35 mouse cellular contexts compared by ENCODE assay signal in the genomic region with DNA sequence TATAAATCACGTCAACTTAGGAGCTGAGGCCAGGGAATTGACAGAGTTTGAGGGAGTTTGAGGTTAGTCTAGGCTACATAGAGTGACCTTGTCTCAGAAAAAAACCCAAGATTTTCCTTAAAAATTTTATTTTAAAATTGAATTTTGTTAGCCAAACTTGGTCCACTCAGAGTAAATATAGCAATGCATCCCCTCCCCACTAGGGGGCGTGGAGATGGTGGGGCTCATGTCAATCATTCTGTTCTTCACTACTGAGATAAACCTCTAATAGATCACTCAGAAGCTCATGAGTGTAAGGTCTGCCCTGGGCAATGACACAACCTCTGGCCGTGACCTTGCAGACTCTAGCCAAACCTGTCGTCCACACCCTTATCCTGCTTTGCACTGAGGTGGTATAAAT. TPM values are rescaled to one million over a fixed set of nuclear protein-coding genes. Genes with fewer than 3 reads are reported as not detected.
DNase-seq lines count a peak whose midpoint lies in the region; ATAC-seq and TF ChIP-seq lines count a peak whose summit lies in the region.
"Not testable (repeated sequence)": the region's sequence is repeated elsewhere in the genome, so short reads cannot be mapped to it uniquely, and the experiment has no call there.
"Had no signal": no experiment of that assay in that cellular context is flagged by ENCODE, and none has a peak within 500 bp of the region (broad histone marks: within the 10 kb centered on the region; RNA-seq: fewer than 3 reads in every experiment).

No protein-coding gene starts in this region.

- ATAC-seq in intestine, postnatal 0 days; stomach, postnatal 0 days (ENCODE audit: low FRiP score, low TSS enrichment): not testable (repeated sequence)

- H3K79me2 ChIP-seq in liver, adult 2 months (ENCODE audit: control insufficient read depth, insufficient read depth, low read length) = not testable (repeated sequence)

- H3K27ac ChIP-seq in intestine, postnatal 0 days (ENCODE audit: low read depth, low read length); liver, adult 2 months (replicated peaks; ENCODE audit: insufficient read depth, low read depth, low read length); stomach, postnatal 0 days (replicated peaks): not testable (repeated sequence)

- DNase-seq in CD8-positive naive resting alpha-beta T cell, adult 2 months (ENCODE audit: low read depth in 2 of 2, low spot score in 2 of 2) = peak; percentile 10 to 21
- peak; percentile 13 for DNase-seq in ZHBTc4 (ENCODE audit: low read depth, low spot score)
- DNase-seq in heart, adult 11 months = peak; percentile 76
- DNase-seq in liver, adult 2 months (ENCODE audit: extremely low read depth, low read depth, low spot score); stomach, postnatal 0 days (ENCODE audit: low spot score): not testable (repeated sequence)
- DNase-seq in lung, postnatal 10 days = peak; percentile 15

- H3K4me1 ChIP-seq in intestine, postnatal 0 days (replicated peaks; ENCODE audit: control insufficient read depth, insufficient read depth, low read length); liver, adult 2 months (ENCODE audit: control insufficient read depth, insufficient read depth, low read length); stomach, postnatal 0 days (replicated peaks; ENCODE audit: control insufficient read depth, insufficient read depth): not testable (repeated sequence)

- not testable (repeated sequence) for TF ChIP-seq EP300 in stomach, postnatal 0 days (optimal IDR thresholded peaks at IDR 0.05)

- not testable (repeated sequence) for H3K4me3 ChIP-seq in intestine, postnatal 0 days (ENCODE audit: low read depth, low read length); liver, adult 2 months (ENCODE audit: insufficient read depth, low read depth, low read length); stomach, postnatal 0 days (ENCODE audit: low read depth, low read length)

- not testable (repeated sequence) for TF ChIP-seq POLR2A in liver, adult 2 months (IDR thresholded peaks at IDR 0.05; ENCODE audit: extremely low read depth, insufficient read depth, low read length)

- WGBS in intestine, postnatal 0 days = 60% methylated on average over 4 of the region's 4 CpGs
- WGBS in liver, adult 2 months = 57% methylated on average over 4 of the region's 4 CpGs
- 64% methylated on average over 4 of the region's 4 CpGs for WGBS in stomach, postnatal 0 days

- not testable (repeated sequence) for H3K4me2 ChIP-seq in intestine, postnatal 0 days (replicated peaks; ENCODE audit: low read depth); stomach, postnatal 0 days (replicated peaks; ENCODE audit: low read depth)

- H3K9ac ChIP-seq in intestine, postnatal 0 days (ENCODE audit: low read depth, low read length); liver, adult 2 months (ENCODE audit: low read depth, low read length); stomach, postnatal 0 days (ENCODE audit: low read length): not testable (repeated sequence)

- peak; percentile 55 for TF ChIP-seq CTCF in intestine, postnatal 0 days (IDR thresholded peaks at IDR 0.05; ENCODE audit: low read depth)
- TF ChIP-seq CTCF in liver, adult 2 months (IDR thresholded peaks at IDR 0.05; ENCODE audit: low read depth, low read length) = peak; percentile 18; the same call in 1 of the 2 replicates
- peak; percentile 38 for TF ChIP-seq CTCF in stomach, postnatal 0 days (IDR thresholded peaks at IDR 0.05; ENCODE audit: low read depth)

- H3K27me3 ChIP-seq in intestine, postnatal 0 days (replicated peaks; ENCODE audit: control insufficient read depth, insufficient read depth, low read length); liver, adult 2 months (ENCODE audit: control insufficient read depth, insufficient read depth, low read length); stomach, postnatal 0 days (ENCODE audit: control insufficient read depth, insufficient read depth, low read length): not testable (repeated sequence)

- not testable (repeated sequence) for H3K9me3 ChIP-seq in intestine, postnatal 0 days (ENCODE audit: control insufficient read depth); stomach, postnatal 0 days (ENCODE audit: control insufficient read depth, low read length)

- not testable (repeated sequence) for H3K36me3 ChIP-seq in intestine, postnatal 0 days (ENCODE audit: control insufficient read depth, insufficient read depth); liver, adult 2 months (ENCODE audit: control insufficient read depth, insufficient read depth, low read length); stomach, postnatal 0 days (ENCODE audit: control insufficient read depth, insufficient read depth, low read length)

RNA-seq across cellular contexts. Expression of a gene that starts 21.4 kb away (rescaled TPM):
- not detected in 2 replicates for polyA plus RNA-seq in intestine, postnatal 0 days (2015; fragmentation: Nextera tagmentation; extraction: Ambion mirVana)
- not detected in 2 replicates for total RNA-seq in liver, adult 2 months (2014; rRNA removed)
- polyA plus RNA-seq in liver, adult 2 months (2012; rRNA removed) = not detected in 2 replicates
- polyA plus RNA-seq in stomach, postnatal 0 days (2015; fragmentation: Nextera tagmentation; extraction: Ambion mirVana) = not detected in 2 replicates
- total RNA-seq: adrenal gland, postnatal 14 days; common myeloid progenitor, adult 5-6 weeks; ES-E14; gastrocnemius, adult 8-10 months; gastrocnemius, postnatal 4 days; heart, postnatal 25 days; layer of hippocampus, adult 18-20 months; layer of hippocampus, postnatal 14 days; left cerebral cortex, adult 8-10 months; left cerebral cortex, postnatal 36 days; midbrain, postnatal 0 days had no signal
- polyA plus RNA-seq: brain, embryonic 14.5 days; embryonic facial prominence, embryonic 13.5 days; forebrain, embryonic 10.5 days; forebrain, embryonic 15.5 days; heart, embryonic 14.5 days; hindbrain, embryonic 11.5 days; hindbrain, embryonic 16.5 days; intestine, embryonic 16.5 days; kidney, embryonic 14.5 days; limb, embryonic 13.5 days; liver, embryonic 12.5 days; lung, adult 2 months; midbrain, embryonic 12.5 days; midbrain, postnatal 0 days; myocyte; neural tube, embryonic 13.5 days; Patski; stomach, embryonic 14.5 days had no signal

RNA-seq across cellular contexts. Expression of a gene that starts 45.2 kb away (rescaled TPM):
- polyA plus RNA-seq in intestine, postnatal 0 days (2015; fragmentation: Nextera tagmentation; extraction: Ambion mirVana) = 1.3 and 1.6 TPM in 2 replicates
- 10.9 and 17.9 TPM in 2 replicates for total RNA-seq in liver, adult 2 months (2014; rRNA removed)
- 15.4 and 26.5 TPM in 2 replicates for polyA plus RNA-seq in liver, adult 2 months (2012; rRNA removed)
- polyA plus RNA-seq in stomach, postnatal 0 days (2015; fragmentation: Nextera tagmentation; extraction: Ambion mirVana) = 3.0 and 3.7 TPM in 2 replicates

RNA-seq across cellular contexts. Expression of a gene that starts 55.4 kb away (rescaled TPM):
- polyA plus RNA-seq in intestine, postnatal 0 days (2015; fragmentation: Nextera tagmentation; extraction: Ambion mirVana) = not detected in 2 replicates
- total RNA-seq in liver, adult 2 months (2014; rRNA removed) = not detected in 2 replicates
- not detected in 2 replicates for polyA plus RNA-seq in liver, adult 2 months (2012; rRNA removed)
- polyA plus RNA-seq in stomach, postnatal 0 days (2015; fragmentation: Nextera tagmentation; extraction: Ambion mirVana) = not detected in 2 replicates
- total RNA-seq: adrenal gland, postnatal 14 days; common myeloid progenitor, adult 5-6 weeks; ES-E14; gastrocnemius, adult 8-10 months; gastrocnemius, postnatal 4 days; heart, postnatal 25 days; layer of hippocampus, adult 18-20 months; layer of hippocampus, postnatal 14 days; left cerebral cortex, adult 8-10 months; left cerebral cortex, postnatal 36 days; midbrain, postnatal 0 days had no signal
- polyA plus RNA-seq: brain, embryonic 14.5 days; embryonic facial prominence, embryonic 13.5 days; forebrain, embryonic 10.5 days; forebrain, embryonic 15.5 days; heart, embryonic 14.5 days; hindbrain, embryonic 11.5 days; hindbrain, embryonic 16.5 days; intestine, embryonic 16.5 days; kidney, embryonic 14.5 days; limb, embryonic 13.5 days; liver, embryonic 12.5 days; lung, adult 2 months; midbrain, embryonic 12.5 days; myocyte; neural tube, embryonic 13.5 days; Patski; stomach, embryonic 14.5 days had no signal

RNA-seq across cellular contexts. Expression of a gene that starts 58.0 kb away (rescaled TPM):
- polyA plus RNA-seq in intestine, postnatal 0 days (2015; fragmentation: Nextera tagmentation; extraction: Ambion mirVana) = 683 and 718 TPM in 2 replicates
- total RNA-seq in liver, adult 2 months (2014; rRNA removed) = 53.4 and 54.7 TPM in 2 replicates
- polyA plus RNA-seq in liver, adult 2 months (2012; rRNA removed) = 23.3 and 24.4 TPM in 2 replicates
- 416 and 424 TPM in 2 replicates for polyA plus RNA-seq in stomach, postnatal 0 days (2015; fragmentation: Nextera tagmentation; extraction: Ambion mirVana)

RNA-seq across cellular contexts. Expression of a gene that starts 58.1 kb away (rescaled TPM):
- 12.1 and 12.7 TPM in 2 replicates for polyA plus RNA-seq in intestine, postnatal 0 days (2015; fragmentation: Nextera tagmentation; extraction: Ambion mirVana)
- 7.5 and 8.6 TPM in 2 replicates for total RNA-seq in liver, adult 2 months (2014; rRNA removed)
- 7.2 and 8.2 TPM in 2 replicates for polyA plus RNA-seq in liver, adult 2 months (2012; rRNA removed)
- polyA plus RNA-seq in stomach, postnatal 0 days (2015; fragmentation: Nextera tagmentation; extraction: Ambion mirVana) = 8.9 and 9.9 TPM in 2 replicates
